Mouse (Mus musculus): ENCODE measurements around the gene Cx3cr1. TPM values are rescaled to one million over a fixed set of nuclear protein-coding genes. Genes with fewer than 3 reads are reported as not detected.

Gene Cx3cr1
- polyA plus RNA-seq, 1 experiment: not detected

DNA sequence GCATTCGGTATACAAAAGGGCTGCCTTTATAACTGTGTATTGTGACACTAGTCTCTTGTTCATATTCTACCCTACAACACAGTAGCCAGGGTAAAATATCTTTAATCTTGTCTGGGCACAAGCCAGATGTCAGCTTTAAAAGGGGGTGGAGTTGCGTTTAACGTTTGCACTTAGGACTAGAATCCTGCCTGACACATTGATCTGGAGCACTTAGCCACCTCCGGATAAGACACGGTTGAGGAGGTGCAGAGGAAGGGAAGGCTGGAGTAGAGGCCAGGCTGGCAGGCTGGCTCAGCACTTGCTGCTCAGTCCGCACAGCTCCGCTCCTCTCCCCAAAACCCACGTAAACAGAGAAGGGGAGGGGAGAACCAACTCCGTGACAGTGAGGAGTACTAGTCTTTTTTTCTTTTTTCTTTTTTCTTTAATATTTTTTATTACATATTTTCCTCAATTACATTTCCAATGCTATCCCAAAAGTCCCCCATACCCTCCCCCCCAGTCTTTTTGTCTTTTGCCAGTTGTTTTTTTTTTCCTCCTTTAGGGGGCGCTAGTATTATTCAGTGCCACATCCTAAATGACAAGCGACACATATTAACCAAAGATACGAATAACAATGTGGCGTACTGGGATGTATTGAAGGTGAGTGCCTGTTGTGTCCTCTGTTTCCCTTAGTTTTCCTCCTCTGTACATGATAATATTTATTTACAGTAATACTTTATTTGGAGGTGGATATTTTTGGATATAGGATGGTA is 156.4 kb downstream of the Cx3cr1 start:
- no peak for TF ChIP-seq SRF (IDR thresholded peaks at IDR 0.05; ENCODE audit: control insufficient read depth, insufficient read length, low read depth)
- TF ChIP-seq USF1 (IDR thresholded peaks at IDR 0.05; ENCODE audit: low read depth): no peak
- no peak for TF ChIP-seq TCF12 (IDR thresholded peaks at IDR 0.05; ENCODE audit: insufficient read depth, poor library complexity, severe bottlenecking)
- TF ChIP-seq POLR2AphosphoS2 (IDR thresholded peaks at IDR 0.05; ENCODE audit: insufficient read length, low read depth): no peak
- TF ChIP-seq TCF3 (IDR thresholded peaks at IDR 0.05; ENCODE audit: insufficient read length, low read depth): no peak
- TF ChIP-seq MYOG (IDR thresholded peaks at IDR 0.05; ENCODE audit: control insufficient read depth in 1 of 3, insufficient read depth in 1 of 3, insufficient read length in 2 of 3, low read depth in 2 of 3): no peak
- no peak for TF ChIP-seq POLR2A (IDR thresholded peaks at IDR 0.05; ENCODE audit: insufficient read length, low read depth)
- no peak for TF ChIP-seq MYOD1 (IDR thresholded peaks at IDR 0.05; ENCODE audit: control insufficient read depth in 1 of 3, insufficient read length in 2 of 3, low read depth in 2 of 3)
- TF ChIP-seq E2F4 (IDR thresholded peaks at IDR 0.05; ENCODE audit: insufficient read depth): no peak
- TF ChIP-seq CEBPB (IDR thresholded peaks at IDR 0.05; ENCODE audit: insufficient read depth, poor library complexity, severe bottlenecking): no peak
- no peak for TF ChIP-seq MAX (IDR thresholded peaks at IDR 0.05; ENCODE audit: low read depth)
- no peak for TF ChIP-seq REST (IDR thresholded peaks at IDR 0.05; ENCODE audit: insufficient read depth, insufficient read length)
- Histone ChIP-seq H3K27me3 (ENCODE audit: control insufficient read depth, insufficient read depth, insufficient read length) (no peaks in the 10 kb centered on the region), H3ac (ENCODE audit: control insufficient read depth, insufficient read length) (no peak overlapping the region)

DNA sequence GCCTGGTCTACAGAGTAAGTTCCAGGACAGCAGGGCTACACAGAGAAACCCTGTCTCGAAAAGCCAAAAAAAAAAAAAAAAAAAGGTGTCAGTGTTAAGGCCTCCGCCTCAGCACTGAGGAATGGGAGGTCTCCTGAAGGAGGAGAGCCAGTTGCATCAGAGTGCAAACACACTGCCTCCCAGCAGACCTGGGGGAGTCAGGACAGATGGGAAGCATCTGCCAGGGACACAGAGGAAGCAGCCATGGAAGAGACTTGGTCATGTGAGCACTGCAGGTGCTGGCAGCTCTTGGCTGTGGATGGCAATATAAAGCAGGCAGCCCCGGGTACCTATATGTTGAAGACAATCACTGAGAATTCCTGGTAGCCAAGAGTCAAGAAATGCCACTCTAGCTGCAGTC is 159.7 kb downstream of the Cx3cr1 start:
- H3K79me2 ChIP-seq (ENCODE audit: control insufficient read depth, insufficient read depth): no peaks in the 10 kb centered on the region
- TF ChIP-seq POLR2AphosphoS2 (IDR thresholded peaks at IDR 0.05; ENCODE audit: insufficient read length, low read depth): no peak
- TF ChIP-seq MYOD1 (IDR thresholded peaks at IDR 0.05; ENCODE audit: control insufficient read depth in 1 of 3, insufficient read length in 2 of 3, low read depth in 2 of 3): no peak
- TF ChIP-seq E2F4 (IDR thresholded peaks at IDR 0.05; ENCODE audit: insufficient read depth): no peak
- no peak for TF ChIP-seq REST (IDR thresholded peaks at IDR 0.05; ENCODE audit: insufficient read depth, insufficient read length)
- no peak for TF ChIP-seq USF1 (IDR thresholded peaks at IDR 0.05; ENCODE audit: low read depth)
- no peak for TF ChIP-seq POLR2A (IDR thresholded peaks at IDR 0.05; ENCODE audit: insufficient read length, low read depth)
- TF ChIP-seq MYOG (IDR thresholded peaks at IDR 0.05; ENCODE audit: control insufficient read depth in 1 of 3, insufficient read depth in 1 of 3, insufficient read length in 2 of 3, low read depth in 2 of 3): no peak
- no peak for TF ChIP-seq SRF (IDR thresholded peaks at IDR 0.05; ENCODE audit: control insufficient read depth, insufficient read length, low read depth)
- TF ChIP-seq TCF3 (IDR thresholded peaks at IDR 0.05; ENCODE audit: insufficient read length, low read depth): no peak
- no peak for TF ChIP-seq TCF12 (IDR thresholded peaks at IDR 0.05; ENCODE audit: insufficient read depth, poor library complexity, severe bottlenecking)
- TF ChIP-seq MAX (IDR thresholded peaks at IDR 0.05; ENCODE audit: low read depth): no peak
- no peak for TF ChIP-seq CEBPB (IDR thresholded peaks at IDR 0.05; ENCODE audit: insufficient read depth, poor library complexity, severe bottlenecking)
- H3ac ChIP-seq (ENCODE audit: control insufficient read depth, insufficient read length): no peak overlapping the region
- H3K36me3 ChIP-seq (ENCODE audit: control insufficient read depth, insufficient read depth): peaks cover 58% of the 10 kb centered on the region
- H3K27me3 ChIP-seq (ENCODE audit: control insufficient read depth, insufficient read depth, insufficient read length): no peaks in the 10 kb centered on the region
- no peak overlapping the region for H3K4me2 ChIP-seq (ENCODE audit: low read depth)
- H3K4me3 ChIP-seq: no peak overlapping the region

More for the DNA sequence above, 156.4 kb downstream of the Cx3cr1 start:
- no peak overlapping the region for H3K4me3 ChIP-seq
- peaks cover 40% of the 10 kb centered on the region for H3K36me3 ChIP-seq (ENCODE audit: control insufficient read depth, insufficient read depth)
- no peak overlapping the region for H3K4me2 ChIP-seq (ENCODE audit: low read depth)
- no peaks in the 10 kb centered on the region for H3K79me2 ChIP-seq (ENCODE audit: control insufficient read depth, insufficient read depth)

DNA sequence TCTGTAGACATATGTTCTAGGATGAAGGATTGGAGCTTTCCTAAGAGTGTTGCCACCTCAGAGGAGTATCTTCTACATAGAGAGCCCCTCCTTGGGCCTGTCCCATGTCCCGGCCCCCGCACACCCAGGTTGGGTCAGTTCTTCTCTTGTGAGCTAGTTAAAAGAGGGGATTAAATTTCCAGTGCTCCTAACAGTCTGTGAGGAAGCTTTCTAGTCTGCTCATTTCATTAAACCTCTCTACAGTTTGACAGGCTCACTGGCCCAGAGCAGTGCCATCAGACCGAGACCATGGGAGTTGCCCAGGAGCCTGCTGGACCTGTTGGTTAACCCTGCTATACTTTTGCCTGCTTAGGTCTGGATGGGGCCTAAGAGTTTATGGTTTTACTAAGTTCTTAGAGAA is 161.0 kb downstream of the Cx3cr1 start:
- TF ChIP-seq SRF (IDR thresholded peaks at IDR 0.05; ENCODE audit: control insufficient read depth, insufficient read length, low read depth) (no peak), TCF12 (IDR thresholded peaks at IDR 0.05; ENCODE audit: insufficient read depth, poor library complexity, severe bottlenecking) (no peak), MYOG (IDR thresholded peaks at IDR 0.05; ENCODE audit: control insufficient read depth in 1 of 3, insufficient read depth in 1 of 3, insufficient read length in 2 of 3, low read depth in 2 of 3) (no peak), CEBPB (IDR thresholded peaks at IDR 0.05; ENCODE audit: insufficient read depth, poor library complexity, severe bottlenecking) (no peak), POLR2A (IDR thresholded peaks at IDR 0.05; ENCODE audit: insufficient read length, low read depth) (no peak), REST (IDR thresholded peaks at IDR 0.05; ENCODE audit: insufficient read depth, insufficient read length) (no peak), E2F4 (IDR thresholded peaks at IDR 0.05; ENCODE audit: insufficient read depth) (no peak), USF1 (IDR thresholded peaks at IDR 0.05; ENCODE audit: low read depth) (no peak)
- H3K4me2 ChIP-seq (ENCODE audit: low read depth): no peak overlapping the region

DNA sequence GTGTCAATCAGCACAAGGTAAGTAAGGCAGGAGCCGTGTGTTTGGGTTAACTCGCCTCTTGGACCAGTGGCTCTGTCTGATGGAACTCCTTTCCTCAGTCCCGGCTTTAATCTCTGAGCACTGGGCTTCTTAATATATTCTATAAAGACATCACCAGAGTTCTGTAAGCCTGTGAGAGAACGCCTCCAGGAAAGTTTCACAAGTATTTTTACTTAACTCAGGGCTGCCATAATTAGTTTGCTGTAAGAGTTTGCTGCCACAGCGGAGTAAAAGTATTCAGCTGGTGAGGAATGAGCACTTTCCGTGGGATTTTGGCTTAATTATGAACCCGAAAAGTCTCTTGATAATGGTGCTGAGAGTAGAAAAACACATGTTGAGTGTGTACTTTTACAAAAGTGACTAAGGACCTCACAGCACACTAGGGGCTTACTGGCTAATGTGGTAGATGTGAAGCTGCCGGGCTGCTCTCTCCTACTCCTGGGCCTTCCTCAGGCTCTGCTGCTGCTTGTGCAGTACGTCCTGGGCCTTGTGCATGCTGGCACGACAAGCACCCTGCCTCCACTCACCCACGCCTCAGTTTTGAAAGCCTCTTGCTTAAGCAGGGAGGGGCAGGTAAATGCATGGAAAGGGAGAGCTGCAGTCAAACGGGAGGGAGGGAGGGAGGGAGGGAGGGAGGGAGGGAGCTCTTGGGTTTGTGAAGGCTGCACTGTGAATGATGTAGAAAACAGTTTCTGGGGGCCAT is 167.1 kb downstream of the Cx3cr1 start:
- TF ChIP-seq CEBPB (IDR thresholded peaks at IDR 0.05; ENCODE audit: insufficient read depth, poor library complexity, severe bottlenecking): no peak
- TF ChIP-seq E2F4 (IDR thresholded peaks at IDR 0.05; ENCODE audit: insufficient read depth): no peak
- no peak for TF ChIP-seq MYOG (IDR thresholded peaks at IDR 0.05; ENCODE audit: control insufficient read depth in 1 of 3, insufficient read depth in 1 of 3, insufficient read length in 2 of 3, low read depth in 2 of 3)
- no peak for TF ChIP-seq SRF (IDR thresholded peaks at IDR 0.05; ENCODE audit: control insufficient read depth, insufficient read length, low read depth)
- TF ChIP-seq USF1 (IDR thresholded peaks at IDR 0.05; ENCODE audit: low read depth): no peak
- no peak for TF ChIP-seq TCF12 (IDR thresholded peaks at IDR 0.05; ENCODE audit: insufficient read depth, poor library complexity, severe bottlenecking)
- TF ChIP-seq REST (IDR thresholded peaks at IDR 0.05; ENCODE audit: insufficient read depth, insufficient read length): no peak
- TF ChIP-seq POLR2A (IDR thresholded peaks at IDR 0.05; ENCODE audit: insufficient read length, low read depth): no peak
- TF ChIP-seq TCF3 (IDR thresholded peaks at IDR 0.05; ENCODE audit: insufficient read length, low read depth): no peak
- no peak for TF ChIP-seq MYOD1 (IDR thresholded peaks at IDR 0.05; ENCODE audit: control insufficient read depth in 1 of 3, insufficient read length in 2 of 3, low read depth in 2 of 3)
- TF ChIP-seq POLR2AphosphoS2 (IDR thresholded peaks at IDR 0.05; ENCODE audit: insufficient read length, low read depth): no peak
- TF ChIP-seq MAX (IDR thresholded peaks at IDR 0.05; ENCODE audit: low read depth): no peak
- H3K36me3 ChIP-seq (ENCODE audit: control insufficient read depth, insufficient read depth): peaks cover 39% of the 10 kb centered on the region
- H3K4me2 ChIP-seq (ENCODE audit: low read depth): no peak overlapping the region
- H3K27me3 ChIP-seq (ENCODE audit: control insufficient read depth, insufficient read depth, insufficient read length): no peaks in the 10 kb centered on the region
- peaks cover 20% of the 10 kb centered on the region for H3K79me2 ChIP-seq (ENCODE audit: control insufficient read depth, insufficient read depth)
- H3ac ChIP-seq (ENCODE audit: control insufficient read depth, insufficient read length): no peak overlapping the region
- no peak overlapping the region for H3K4me3 ChIP-seq

More for the DNA sequence above, 161.0 kb downstream of the Cx3cr1 start:
- Histone ChIP-seq H3ac (ENCODE audit: control insufficient read depth, insufficient read length) (no peak overlapping the region), H3K36me3 (ENCODE audit: control insufficient read depth, insufficient read depth) (peaks cover 69% of the 10 kb centered on the region), H3K4me3 (no peak overlapping the region), H3K27me3 (ENCODE audit: control insufficient read depth, insufficient read depth, insufficient read length) (no peaks in the 10 kb centered on the region), H3K79me2 (ENCODE audit: control insufficient read depth, insufficient read depth) (no peaks in the 10 kb centered on the region)
